Mouse (Mus musculus) thymus, adult 2 months (tissue): ENCODE measurements around the gene Msi2.

Experiments
- CTCF ChIP-seq: fragments of 200-500 bp; IDR thresholded peaks from 2 replicates; pipeline ENCODE4 v1.5.1; 2012; ENCODE audit warnings: mild to moderate bottlenecking, control low read depth, low read length, moderate library complexity, borderline replicate concordance; ENCODE audit not compliant: control insufficient read depth, poor library complexity, insufficient read depth; ENCODE audit errors: extremely low read depth
- POLR2A ChIP-seq: fragments of 200-500 bp; IDR thresholded peaks from 2 replicates; pipeline ENCODE4 v1.6.1; 2012; ENCODE audit warnings: mild to moderate bottlenecking, low read length, control low read depth, moderate library complexity; ENCODE audit not compliant: control insufficient read depth, poor library complexity, insufficient read depth; ENCODE audit errors: extremely low read depth

DNA sequence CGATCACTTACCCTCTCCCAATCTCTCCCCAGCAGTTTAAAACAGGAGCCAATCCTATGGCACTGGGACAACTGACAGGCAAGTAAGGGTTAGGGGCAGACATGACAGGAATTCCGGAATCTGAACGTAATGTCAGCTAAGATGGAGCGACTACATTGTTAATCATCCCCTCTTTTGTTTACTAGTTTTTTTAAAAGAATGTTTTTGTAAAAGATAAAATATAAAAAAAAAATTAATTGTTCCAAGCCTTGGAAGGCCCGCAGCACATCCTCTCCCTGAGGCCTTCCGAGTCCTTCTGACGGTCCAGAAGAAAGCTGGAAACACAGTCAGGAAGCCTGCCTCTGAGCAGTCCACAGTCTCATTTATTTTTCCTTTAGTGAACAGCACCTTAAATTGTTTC lies 136.9 kb downstream of the Msi2 start:
- TF ChIP-seq POLR2A = no peak
- TF ChIP-seq CTCF = no peak
